Mouse (Mus musculus) small intestine, adult 2 months (tissue): Measurements from ENCODE around the gene Nav2.

Experiments used
- CTCF ChIP-seq: fragments of 200-500 bp; IDR thresholded peaks from 2 replicates; pipeline ENCODE4 v1.5.1; 2012; ENCODE audit warnings: low read depth, mild to moderate bottlenecking, control low read depth, inconsistent platforms, low read length, moderate library complexity, mixed read lengths; ENCODE audit not compliant: insufficient replicate concordance, insufficient read length; ENCODE audit errors: extremely low read depth
- POLR2A ChIP-seq: fragments of 200-500 bp; IDR thresholded peaks from 2 replicates; pipeline ENCODE4 v1.6.1; 2012; ENCODE audit warnings: low read depth, mild to moderate bottlenecking, control low read depth, inconsistent platforms, low read length, moderate library complexity

DNA sequence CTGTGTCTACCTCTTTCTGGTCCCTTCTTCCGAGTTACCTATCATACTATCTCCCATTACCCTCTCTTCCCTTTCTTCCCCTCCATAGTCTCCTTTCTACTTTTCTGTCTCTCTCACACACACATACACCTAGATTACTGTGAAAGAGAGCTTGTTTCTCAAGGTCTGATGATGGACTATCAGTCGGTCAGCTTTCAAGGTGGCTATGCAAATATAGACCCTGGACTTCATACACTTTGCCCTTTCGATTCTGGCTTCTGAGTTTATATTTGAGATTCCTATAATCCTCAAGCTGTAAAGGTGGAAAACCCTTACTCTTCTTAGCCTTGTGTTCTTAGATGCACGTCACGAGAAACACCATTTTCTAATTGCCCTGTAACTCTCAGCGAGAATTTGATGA lies 515.4 kb downstream of the Nav2 start:
- TF ChIP-seq CTCF (no peak), POLR2A (no peak)
